Mouse (Mus musculus) CH12.LX (cell line): ENCODE results near the gene Prkcb. TPM values are rescaled to one million over a fixed set of nuclear protein-coding genes. Genes with fewer than 3 reads are reported as not detected.

Source experiments
- DNase-seq: peaks from one replicate; pipeline ENCODE4 v3.0.0-alpha.2; 2013; ENCODE audit errors: extremely low read depth
- H3K27ac ChIP-seq: 2 replicates; pipeline ENCODE4 v1.5.1; 2012; ENCODE audit warnings: low read depth, mild to moderate bottlenecking, control low read depth, moderate library complexity; ENCODE audit not compliant: insufficient read depth
- H3K27me3 ChIP-seq: replicated peaks from 2 replicates; pipeline ENCODE3; 2012; ENCODE audit warnings: inconsistent platforms
- H3K36me3 ChIP-seq, 2 experiments: replicated peaks in 1 of 2; 2 replicates each; pipeline versions ENCODE3 to v1.6.1; 2012; ENCODE audit warnings: inconsistent platforms in 1 of 2, low read length in 1 of 2, mild to moderate bottlenecking in 1 of 2, mixed read lengths in 1 of 2, moderate library complexity in 1 of 2; ENCODE audit not compliant: control insufficient read depth in 1 of 2, insufficient read depth in 1 of 2
- H3K4me1 ChIP-seq, 2 experiments: 2 replicates each; pipeline ENCODE4 v1.6.1; 2012; ENCODE audit warnings: inconsistent platforms in 1 of 2, moderate library complexity in 1 of 2; ENCODE audit not compliant: insufficient read depth in 2 of 2, control insufficient read depth in 1 of 2
- H3K4me2 ChIP-seq: 2 replicates; pipeline ENCODE4 v1.6.1; 2012; ENCODE audit warnings: low read depth, mild to moderate bottlenecking, control low read depth; ENCODE audit not compliant: poor library complexity, insufficient read depth, severe bottlenecking
- H3K4me3 ChIP-seq, 3 experiments: fragments of 150-350 bp in 1 of 3; sonication (generic) in 1 of 3; replicated peaks in 1 of 3; 2 replicates each; pipeline versions ENCODE3 to v1.5.1; 2011 to 2012; ENCODE audit warnings: low read depth in 2 of 3, low read length in 2 of 3, mild to moderate bottlenecking in 2 of 3, moderate library complexity in 2 of 3, control low read depth in 1 of 3, improper control_type of control experiment in 1 of 3, inconsistent platforms in 1 of 3, mixed read lengths in 1 of 3; ENCODE audit not compliant: poor library complexity in 1 of 3
- H3K79me2 ChIP-seq: replicated peaks from 2 replicates; pipeline ENCODE4 v1.6.1; 2012; ENCODE audit warnings: mild to moderate bottlenecking, moderate library complexity; ENCODE audit not compliant: control insufficient read depth, poor library complexity, insufficient read depth, severe bottlenecking; ENCODE audit errors: extremely low read depth
- H3K9ac ChIP-seq: 2 replicates; pipeline ENCODE4 v1.6.1; 2012; ENCODE audit warnings: low read depth, mild to moderate bottlenecking, control low read depth, moderate library complexity; ENCODE audit not compliant: insufficient read depth
- H3K9me3 ChIP-seq: replicated peaks from 2 replicates; pipeline ENCODE3; 2012; ENCODE audit warnings: low read length, inconsistent platforms, mixed read lengths
- BHLHE40 ChIP-seq: IDR thresholded peaks from 2 replicates; pipeline ENCODE4 v1.6.1; 2011; ENCODE audit warnings: mild to moderate bottlenecking, low read depth, low read length, improper control_type of control experiment
- E2F4 ChIP-seq: IDR thresholded peaks from 2 replicates; pipeline ENCODE4 v1.6.1; 2011; ENCODE audit warnings: low read depth, low read length, improper control_type of control experiment; ENCODE audit not compliant: insufficient replicate concordance
- ETS1 ChIP-seq: conservative IDR thresholded peaks from 2 replicates; pipeline ENCODE4 v1.6.1; 2012; ENCODE audit warnings: low read depth, mild to moderate bottlenecking, inconsistent platforms, low read length, improper control_type of control experiment, moderate library complexity
- JUN ChIP-seq: IDR thresholded peaks from 2 replicates; pipeline ENCODE4 v1.6.1; 2011; ENCODE audit warnings: low read depth, mild to moderate bottlenecking, low read length, improper control_type of control experiment, moderate library complexity; ENCODE audit not compliant: insufficient read depth
- JUND ChIP-seq: conservative IDR thresholded peaks from 2 replicates; pipeline ENCODE4 v1.6.1; 2011; ENCODE audit warnings: low read depth, low read length, improper control_type of control experiment
- KAT2A ChIP-seq: IDR thresholded peaks from 2 replicates; pipeline ENCODE4 v1.6.1; 2012; ENCODE audit warnings: low read length, improper control_type of control experiment, inconsistent platforms; ENCODE audit not compliant: insufficient replicate concordance
- MAX ChIP-seq: IDR thresholded peaks from 2 replicates; pipeline ENCODE4 v1.6.1; 2011; ENCODE audit warnings: low read length, improper control_type of control experiment
- MXI1 ChIP-seq: IDR thresholded peaks from 2 replicates; pipeline ENCODE4 v1.6.1; 2011; ENCODE audit warnings: mild to moderate bottlenecking, low read depth, low read length, improper control_type of control experiment
- MYC ChIP-seq: IDR thresholded peaks from 2 replicates; pipeline ENCODE4 v1.6.1; 2011; ENCODE audit warnings: low read depth, mild to moderate bottlenecking, improper control_type of control experiment, low read length
- PAX5 ChIP-seq: IDR thresholded peaks from 2 replicates; pipeline ENCODE4 v1.6.1; 2012; ENCODE audit warnings: low read length, inconsistent platforms, mixed read lengths
- POLR2AphosphoS2 ChIP-seq: IDR thresholded peaks from 2 replicates; pipeline ENCODE4 v1.6.1; 2011; ENCODE audit warnings: low read depth, low read length, improper control_type of control experiment
- SIN3A ChIP-seq: IDR thresholded peaks from 2 replicates; pipeline ENCODE4 v1.6.1; 2012; ENCODE audit warnings: low read length, improper control_type of control experiment, inconsistent platforms
- SMC3 ChIP-seq: IDR thresholded peaks from 2 replicates; pipeline ENCODE4 v1.6.1; 2011; ENCODE audit warnings: low read depth, low read length, improper control_type of control experiment
- TCF12 ChIP-seq: IDR thresholded peaks from 2 replicates; pipeline ENCODE4 v1.6.1; 2014; ENCODE audit warnings: low read depth, mild to moderate bottlenecking, inconsistent platforms, low read length, improper control_type of control experiment
- USF2 ChIP-seq: conservative IDR thresholded peaks from 2 replicates; pipeline ENCODE4 v1.6.1; 2011; ENCODE audit warnings: low read depth, low read length, improper control_type of control experiment
- ZNF384 ChIP-seq: IDR thresholded peaks from 2 replicates; pipeline ENCODE4 v1.6.1; 2012; ENCODE audit warnings: low read depth, low read length, improper control_type of control experiment, inconsistent platforms
- dilution Hi-C: fragments of 300-500 bp; cut with MboI; formaldehyde crosslinking; loops from 2 replicates; pipeline ENCODE4 v1.14.3; 2020; ENCODE audit warnings: low sequenced_read_pairs; ENCODE audit not compliant: extremely low pct_unique_long_range_greater_than_20kb, extremely low pct_ligation_motif_present
- in situ Hi-C: fragments of 300-500 bp; cut with MboI; formaldehyde crosslinking; loops from 3 replicates; pipeline ENCODE4 v1.14.3; 2019; ENCODE audit warnings: low sequenced_read_pairs, low pct_ligation_motif_present, low pct_unique_long_range_greater_than_20kb, mixed read lengths
- polyA plus RNA-seq: library from polyadenylated mRNA; unstranded; fragments of >175 nt; gene quantifications from 2 replicates; pipeline ENCODE4 v1.2.1, GENCODE M21; 2012; ENCODE audit warnings: low read depth; ENCODE audit not compliant: insufficient read length
- total RNA-seq, 2 experiments: library from RNA; depleted of rRNA; stranded (reverse); fragments of 300-350 nt in 1 of 2; fragments of >200 nt in 1 of 2; gene quantifications; 2 replicates each; pipeline ENCODE4 v1.2.3; 2012 to 2014

Gene Prkcb
- total and polyA plus RNA-seq, 3 experiments = 323 to 463 (median 337) TPM

GRCm38 (mm10) chr7:122279580-122279979 lies 9.0 kb upstream of the Prkcb start:
- in situ Hi-C loops (no loop called here), dilution Hi-C loops (no loop called here)
- Histone ChIP-seq H3K79me2 (no peaks in the 10 kb centered on the region), H3K9me3 (no peaks in the 10 kb centered on the region), H3K9ac (no peak overlapping the region), H3K36me3 (no peaks in the 10 kb centered on the region), H3K4me2 (no peak overlapping the region), H3K27ac (no peak overlapping the region), H3K27me3 (no peaks in the 10 kb centered on the region), H3K4me3 (no peak overlapping the region), H3K4me1 (peaks cover 0 to 4% of the 10 kb centered on the region in 2 experiments; a peak in 3 of 4 replicates)
- no peak for DNase-seq
- TF ChIP-seq ETS1 = no peak
- no peak for TF ChIP-seq PAX5

GRCm38 (mm10) chr7:122280334-122280733 lies 8.2 kb upstream of the Prkcb start:
- H3K4me3 ChIP-seq = no peak overlapping the region
- no peak overlapping the region for H3K27ac ChIP-seq
- H3K79me2 ChIP-seq = no peaks in the 10 kb centered on the region
- H3K9me3 ChIP-seq = no peaks in the 10 kb centered on the region
- H3K27me3 ChIP-seq = peaks cover under 1% of the 10 kb centered on the region
- H3K36me3 ChIP-seq = no peaks in the 10 kb centered on the region
- TF ChIP-seq USF2 = no peak
- no peak for TF ChIP-seq MAX
- TF ChIP-seq ZNF384 = no peak
- TF ChIP-seq TCF12 = no peak
- TF ChIP-seq BHLHE40 = no peak
- TF ChIP-seq MXI1 = no peak
- no peak for TF ChIP-seq JUND
- no peak for TF ChIP-seq KAT2A
- TF ChIP-seq ETS1 = no peak
- no peak for TF ChIP-seq POLR2AphosphoS2
- TF ChIP-seq JUN = no peak
- no peak for TF ChIP-seq SMC3
- TF ChIP-seq E2F4 = no peak
- TF ChIP-seq MYC = no peak
- TF ChIP-seq SIN3A = no peak
- H3K9ac ChIP-seq = no peak overlapping the region
- in situ Hi-C loops = no loop called here
- no peak for DNase-seq
- dilution Hi-C loops = no loop called here
- no peak overlapping the region for H3K4me2 ChIP-seq
- H3K4me1 ChIP-seq = peaks cover 0 to 4% of the 10 kb centered on the region in 2 experiments; a peak in 3 of 4 replicates
